Mouse (Mus musculus) hindbrain, embryonic 14.5 days (tissue): ENCODE measurements around the gene Rnf169. TPM values are rescaled to one million over a fixed set of nuclear protein-coding genes. Genes with fewer than 3 reads are reported as not detected.

Experiments
- ATAC-seq: fragments of 200-750 bp; cut with Nextera tagmentation; 2 replicates; pipeline ENCODE4 v1.8.0; 2017; ENCODE audit warnings: moderate number of reproducible peaks, mild to moderate bottlenecking, moderate TSS enrichment, moderate library complexity; ENCODE audit not compliant: low FRiP score
- DNase-seq: peaks from one replicate; pipeline ENCODE4 v3.0.0-alpha.2; 2015; ENCODE audit warnings: low spot score
- H3K27ac ChIP-seq: fragments of 300-500 bp; sonication (generic); 2 replicates; pipeline ENCODE4 v1.5.1; 2014; ENCODE audit warnings: mild to moderate bottlenecking, moderate library complexity
- H3K27me3 ChIP-seq: fragments of 300-500 bp; sonication (generic); 2 replicates; pipeline ENCODE4 v1.6.1; 2014; ENCODE audit warnings: mild to moderate bottlenecking, low read length, mixed read lengths; ENCODE audit not compliant: control insufficient read depth, insufficient read depth
- H3K36me3 ChIP-seq: fragments of 300-500 bp; sonication (generic); replicated peaks from 2 replicates; pipeline ENCODE4 v1.6.1; 2014; ENCODE audit not compliant: control insufficient read depth, insufficient read depth
- H3K4me1 ChIP-seq: fragments of 300-500 bp; sonication (generic); replicated peaks from 2 replicates; pipeline ENCODE4 v1.6.1; 2014; ENCODE audit warnings: antibody characterized with exemption, low read length, mixed read lengths; ENCODE audit not compliant: control insufficient read depth, insufficient read depth
- H3K4me2 ChIP-seq: fragments of 300-500 bp; sonication (generic); replicated peaks from 2 replicates; pipeline ENCODE4 v1.6.1; 2014; ENCODE audit warnings: mild to moderate bottlenecking, moderate library complexity
- H3K4me3 ChIP-seq: fragments of 300-500 bp; sonication (generic); replicated peaks from 2 replicates; pipeline ENCODE4 v1.5.1; 2014; ENCODE audit warnings: mild to moderate bottlenecking, low read length
- H3K9ac ChIP-seq: fragments of 300-500 bp; sonication (generic); 2 replicates; pipeline ENCODE4 v1.6.1; 2014
- H3K9me3 ChIP-seq: fragments of 300-500 bp; sonication (generic); 2 replicates; pipeline ENCODE4 v1.6.1; 2016; ENCODE audit warnings: low read length; ENCODE audit not compliant: control insufficient read depth
- WGBS: fragments of 180-500 bp; shearing (Covaris S2); extraction: QIAGEN DNeasy Blood & Tissue Kit; methylation state at CpG from one replicate; pipeline ENCODE4 v1.1.7; 2014; 5-methylcytosine and 5-hydroxymethylcytosine counted together
- polyA plus RNA-seq: library from polyadenylated mRNA; unstranded; fragments of >200 nt; fragmentation: Nextera tagmentation; extraction: Ambion mirVana; gene quantifications from 2 replicates; pipeline ENCODE4 v1.2.1, GENCODE M21; 2014

Rnf169 gene
- 5.3 and 5.8 TPM in 2 replicates for polyA plus RNA-seq

GRCm38 (mm10) chr7:99980132-99980591 lies at the start of gene Rnf169:
Gene Rnf169 (minus strand): TSS chr7:99980448.
- DNase-seq, result peak; percentile 83
- H3K4me1 ChIP-seq, result peaks cover 18% of the 10 kb centered on the region
- peak within 1 kb of the TSS; percentile 96 for H3K4me3 ChIP-seq
- no peaks in the 10 kb centered on the region for H3K36me3 ChIP-seq
- ATAC-seq, result peak; percentile 95
- under 1% methylated on average over 49 of the region's 55 CpGs for WGBS
- peak within 1 kb of the TSS; percentile 93 for H3K9ac ChIP-seq
- H3K9me3 ChIP-seq, result no peaks in the 10 kb centered on the region
- peak within 1 kb of the TSS; percentile 83 for H3K4me2 ChIP-seq
- peak within 1 kb of the TSS; percentile 97 for H3K27ac ChIP-seq
- no peaks in the 10 kb centered on the region for H3K27me3 ChIP-seq

GRCm38 (mm10) chr7:100029307-100029706 lies 49.1 kb upstream of the Rnf169 start:
- Histone ChIP-seq H3K4me1 (no peaks in the 10 kb centered on the region), H3K4me2 (no peak overlapping the region), H3K36me3 (no peaks in the 10 kb centered on the region), H3K9me3 (no peaks in the 10 kb centered on the region), H3K4me3 (no peak overlapping the region), H3K27me3 (no peaks in the 10 kb centered on the region), H3K27ac (no peak overlapping the region), H3K9ac (no peak overlapping the region)
- DNase-seq (no peak), ATAC-seq (no peak)
- 38% methylated on average over 3 of the region's 3 CpGs for WGBS

GRCm38 (mm10) chr7:100027353-100027752 lies 47.1 kb upstream of the Rnf169 start:
- no peaks in the 10 kb centered on the region for H3K27me3 ChIP-seq
- 62% methylated on average over 5 of the region's 5 CpGs for WGBS
- H3K4me2 ChIP-seq, result no peak overlapping the region
- no peak overlapping the region for H3K4me3 ChIP-seq
- H3K36me3 ChIP-seq, result no peaks in the 10 kb centered on the region
- no peaks in the 10 kb centered on the region for H3K4me1 ChIP-seq
- ATAC-seq (no peak), DNase-seq (no peak)
- no peak overlapping the region for H3K27ac ChIP-seq
- no peaks in the 10 kb centered on the region for H3K9me3 ChIP-seq
- H3K9ac ChIP-seq, result no peak overlapping the region

GRCm38 (mm10) chr7:100017056-100017455 lies 36.8 kb upstream of the Rnf169 start:
- Histone ChIP-seq H3K36me3 (no peaks in the 10 kb centered on the region), H3K27me3 (no peaks in the 10 kb centered on the region), H3K9ac (no peak overlapping the region), H3K27ac (no peak overlapping the region), H3K4me3 (no peak overlapping the region), H3K4me1 (no peaks in the 10 kb centered on the region), H3K9me3 (no peaks in the 10 kb centered on the region), H3K4me2 (no peak overlapping the region)
- DNase-seq (no peak), ATAC-seq (no peak)
- 92% methylated on average over 8 of the region's 8 CpGs for WGBS

GRCm38 (mm10) chr7:100014123-100014600 lies 33.9 kb upstream of the Rnf169 start:
- Histone ChIP-seq H3K4me1 (no peaks in the 10 kb centered on the region), H3K4me3 (no peak overlapping the region), H3K27ac (no peak overlapping the region), H3K9ac (no peak overlapping the region), H3K36me3 (no peaks in the 10 kb centered on the region), H3K4me2 (no peak overlapping the region), H3K9me3 (no peaks in the 10 kb centered on the region), H3K27me3 (no peaks in the 10 kb centered on the region)
- DNase-seq, result no peak
- 59% methylated on average over 8 of the region's 8 CpGs for WGBS
- ATAC-seq, result no peak

- Histone ChIP-seq H3K36me3 (no peaks in the 10 kb centered on the region), H3K9me3 (no peaks in the 10 kb centered on the region), H3K4me1 (no peaks in the 10 kb centered on the region), H3K9ac (no peak overlapping the region), H3K4me3 (no peak overlapping the region), H3K4me2 (no peak overlapping the region), H3K27ac (peak overlapping the region; percentile 43; the same call in 1 of the 2 replicates), H3K27me3 (peaks cover 16% of the 10 kb centered on the region)
- no peak for ATAC-seq
- WGBS, result 30% methylated on average over 6 of the region's 6 CpGs
- no peak for DNase-seq
These were observed 32.3 kb upstream of the Rnf169 start for GRCm38 (mm10) chr7:100012515-100012914.

- Histone ChIP-seq H3K9me3 (no peaks in the 10 kb centered on the region), H3K9ac (no peak overlapping the region), H3K4me2 (no peak overlapping the region), H3K36me3 (no peaks in the 10 kb centered on the region), H3K4me3 (no peak overlapping the region), H3K4me1 (no peaks in the 10 kb centered on the region), H3K27ac (no peak overlapping the region), H3K27me3 (peaks cover 20% of the 10 kb centered on the region)
- ATAC-seq, result peak; percentile 77
- DNase-seq, result peak; percentile 60
- WGBS, result 38% methylated on average over 8 of the region's 8 CpGs
These were observed 31.8 kb upstream of the Rnf169 start for GRCm38 (mm10) chr7:100012085-100012484.

GRCm38 (mm10) chr7:100010711-100011110 lies 30.5 kb upstream of the Rnf169 start:
- DNase-seq, result no peak
- WGBS, result 65% methylated on average over 5 of the region's 5 CpGs

GRCm38 (mm10) chr7:100009640-100010039 lies 29.4 kb upstream of the Rnf169 start:
- H3K27ac ChIP-seq, result no peak overlapping the region
- H3K9me3 ChIP-seq, result no peaks in the 10 kb centered on the region
- no peak overlapping the region for H3K9ac ChIP-seq
- peaks cover 4% of the 10 kb centered on the region; the same call in 1 of the 2 replicates for H3K4me1 ChIP-seq
- H3K4me3 ChIP-seq, result no peak overlapping the region
- DNase-seq (peak; percentile 63), ATAC-seq (0 out of 2 replicates have a peak, but pooled peaks have one; percentile 35)
- 16% methylated on average over 11 of the region's 11 CpGs for WGBS
- no peak overlapping the region for H3K4me2 ChIP-seq
- peaks cover 42% of the 10 kb centered on the region for H3K27me3 ChIP-seq
- no peaks in the 10 kb centered on the region for H3K36me3 ChIP-seq

More at GRCm38 (mm10) chr7:100010711-100011110, 30.5 kb upstream of the Rnf169 start:
- Histone ChIP-seq H3K36me3 (no peaks in the 10 kb centered on the region), H3K4me3 (no peak overlapping the region), H3K9me3 (no peaks in the 10 kb centered on the region), H3K9ac (no peak overlapping the region), H3K27me3 (peaks cover 31% of the 10 kb centered on the region), H3K4me2 (no peak overlapping the region), H3K27ac (no peak overlapping the region), H3K4me1 (0 out of 2 replicates have a peak, but pooled peaks cover 3% of the 10 kb centered on the region)
- no peak for ATAC-seq
